Mouse (Mus musculus) monocyte, adult 5-6 weeks (primary cell): Measurements from ENCODE around the gene Whrn. TPM values are rescaled to one million over a fixed set of nuclear protein-coding genes. Genes with fewer than 3 reads are reported as not detected.

Source experiments
- ATAC-seq: fragments of 153-309, 156-312 bp; replicated peaks from 2 replicates; pipeline ENCODE4 v1.8.0; 2017; ENCODE audit warnings: mild to moderate bottlenecking; ENCODE audit not compliant: low TSS enrichment, insufficient number of reproducible peaks, severe bottlenecking, poor library complexity, low FRiP score
- total RNA-seq: library from RNA; stranded (forward); fragments of 200-1000, 200-491, 200-594 nt; gene quantifications from 3 replicates; pipeline ENCODE4 v1.2.3, GENCODE M21; 2017

The Whrn gene
- 0.78 to 3.2 TPM (median 0.85 TPM) in 3 replicates for total RNA-seq

DNA sequence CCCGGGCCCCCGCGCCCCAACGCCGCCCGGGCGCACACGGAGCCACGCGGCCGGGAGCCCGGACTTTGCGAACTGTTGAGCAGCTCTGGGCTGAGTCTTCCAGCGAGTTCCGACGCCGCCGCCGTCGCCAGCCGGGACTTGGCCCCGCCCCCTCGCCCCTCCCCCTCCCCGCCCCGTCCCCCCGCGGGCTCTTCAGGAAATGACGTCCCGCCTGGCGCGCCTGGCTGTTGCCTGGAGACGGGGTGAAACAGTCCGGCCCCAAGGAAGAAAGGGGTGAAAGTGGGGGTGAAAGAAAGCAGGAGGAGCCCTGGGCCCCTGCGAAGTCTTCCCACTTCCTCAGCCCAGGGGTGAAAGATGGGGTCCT, at the start of gene Whrn:
Gene Whrn, minus strand, starts transcription at position 77 of the 364 bp plus-strand sequence.
- ATAC-seq = peak; percentile 48

DNA sequence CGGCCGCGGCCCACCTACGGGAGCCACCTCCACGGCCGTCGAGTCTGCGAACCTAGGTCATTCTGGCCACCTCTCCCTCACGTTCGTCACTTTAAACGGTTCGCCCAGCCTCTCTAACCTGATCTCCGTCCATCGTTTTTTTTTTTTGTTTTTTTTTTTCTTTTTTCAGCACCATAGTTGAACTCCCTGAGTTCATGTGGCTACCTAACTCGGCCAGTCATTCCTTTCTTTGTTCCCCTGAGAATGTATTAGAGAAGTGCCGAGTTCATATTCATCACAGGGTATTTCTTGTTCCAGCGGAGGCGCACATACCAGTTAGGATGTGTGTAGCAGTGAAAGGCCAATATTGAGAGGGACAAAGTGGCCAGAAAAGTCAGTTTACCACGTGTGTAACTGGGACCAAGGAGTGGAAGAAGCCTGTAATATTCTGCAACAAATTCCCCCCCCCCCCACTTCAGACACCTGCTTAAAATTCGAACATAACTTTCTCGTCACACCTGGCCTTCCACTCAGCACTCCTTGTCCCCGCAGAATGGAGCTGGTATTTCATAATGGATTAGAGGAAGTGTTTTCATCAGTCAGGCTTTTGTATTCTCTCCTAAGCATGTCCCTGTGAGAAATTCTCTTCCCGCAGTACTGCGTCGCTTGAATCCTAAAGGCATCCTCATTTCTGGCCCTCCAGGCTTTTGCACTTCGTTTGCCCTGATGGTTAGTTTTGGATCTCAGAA, 49.6 kb upstream of the Whrn start:
- no peak for ATAC-seq

DNA sequence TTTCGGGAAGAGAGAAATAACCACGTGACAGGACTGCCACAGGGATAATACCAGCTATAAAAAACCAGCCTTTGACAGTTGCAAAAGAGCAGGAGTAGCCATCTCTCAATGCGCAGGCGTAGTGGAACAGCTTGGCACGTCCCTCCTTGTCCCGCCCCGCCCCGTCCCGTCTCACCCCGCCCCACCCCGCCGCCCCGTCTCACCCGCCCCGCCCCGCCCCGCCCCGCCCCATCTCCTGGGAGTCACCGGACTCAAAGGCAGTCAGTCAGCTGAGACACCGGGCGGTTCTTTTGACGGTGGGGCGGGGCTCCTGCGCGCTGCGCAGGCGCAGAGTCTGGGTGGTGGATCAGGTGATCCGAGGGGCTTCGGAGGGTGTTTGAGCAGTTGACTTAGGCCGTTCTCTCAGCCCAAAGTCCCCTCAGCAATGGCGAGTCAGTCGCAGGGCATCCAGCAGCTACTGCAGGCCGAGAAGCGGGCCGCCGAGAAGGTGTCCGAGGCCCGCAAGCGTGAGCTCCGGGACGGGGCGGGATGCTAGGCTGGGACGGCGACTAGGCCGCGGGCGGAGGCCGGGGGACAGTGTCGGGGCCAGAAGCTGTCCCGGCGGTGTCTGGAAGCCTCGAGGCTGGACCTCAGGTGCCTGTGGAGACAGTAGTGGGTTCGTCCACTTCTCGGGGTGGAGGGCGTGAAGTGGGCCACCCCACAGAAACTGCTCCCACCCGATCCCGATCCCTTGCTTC, 48.9 kb upstream of the Whrn start, which contains the start of gene Atp6v1g1:
Gene Atp6v1g1, plus strand, starts transcription at position 279 of the 737 bp plus-strand sequence.
- peak; percentile 75 for ATAC-seq

DNA sequence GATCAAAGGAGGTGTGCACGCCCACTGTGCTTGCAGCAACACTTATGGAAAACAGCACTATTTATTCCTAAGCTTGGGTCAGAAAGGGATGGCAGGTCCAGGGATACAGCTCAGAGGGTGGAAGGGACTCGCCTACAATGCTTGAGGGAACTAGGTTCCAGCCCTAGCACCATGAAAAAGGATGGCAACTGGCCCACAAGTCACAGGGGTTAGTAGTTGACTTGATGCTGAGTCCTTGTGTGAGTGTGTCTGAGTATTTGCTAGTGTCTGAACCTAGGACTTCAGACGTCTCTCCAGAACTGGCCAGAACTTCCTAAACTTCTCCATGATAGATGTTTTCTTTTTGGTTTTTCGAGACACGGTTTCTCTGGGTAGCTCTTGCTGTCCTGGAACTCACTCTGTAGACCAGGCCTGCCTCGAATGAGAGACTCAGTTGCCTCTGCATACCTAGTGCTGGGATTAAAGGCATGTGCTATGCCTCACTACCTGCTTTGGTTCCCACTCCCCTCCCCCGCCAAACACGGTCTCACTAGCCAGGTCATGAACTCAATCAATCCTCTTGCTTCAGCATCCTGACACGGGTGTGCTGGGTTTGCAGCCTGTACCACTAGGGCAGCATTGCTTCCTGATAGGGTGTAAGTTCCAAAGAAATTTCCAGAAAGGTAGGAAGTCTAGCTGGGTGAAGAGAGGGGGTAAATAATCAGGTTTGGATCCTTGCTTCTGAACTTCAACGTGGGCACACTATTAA, 48.1 kb upstream of the Whrn start:
- ATAC-seq = 0 out of 2 replicates have a peak, but pooled peaks have one; percentile 2

DNA sequence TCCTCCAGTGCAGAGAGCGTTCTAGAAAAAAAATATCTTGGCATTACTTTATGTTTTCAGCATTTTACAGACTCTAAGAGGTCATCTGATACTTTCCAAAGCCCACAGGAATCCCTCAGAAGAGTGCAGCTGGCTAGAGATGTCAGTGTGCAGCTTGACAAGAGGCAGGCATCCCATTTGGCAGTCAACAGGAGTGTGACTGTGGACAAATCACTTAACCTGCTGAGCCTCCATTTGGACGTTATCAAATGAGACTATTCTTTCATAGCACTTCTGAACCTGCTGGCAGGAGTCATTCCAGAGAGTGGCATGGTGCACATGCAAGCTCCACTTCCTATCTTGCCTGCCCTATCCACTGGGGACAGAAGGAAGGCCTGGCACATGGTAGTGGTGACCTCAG, 46.4 kb upstream of the Whrn start:
- ATAC-seq = no peak

DNA sequence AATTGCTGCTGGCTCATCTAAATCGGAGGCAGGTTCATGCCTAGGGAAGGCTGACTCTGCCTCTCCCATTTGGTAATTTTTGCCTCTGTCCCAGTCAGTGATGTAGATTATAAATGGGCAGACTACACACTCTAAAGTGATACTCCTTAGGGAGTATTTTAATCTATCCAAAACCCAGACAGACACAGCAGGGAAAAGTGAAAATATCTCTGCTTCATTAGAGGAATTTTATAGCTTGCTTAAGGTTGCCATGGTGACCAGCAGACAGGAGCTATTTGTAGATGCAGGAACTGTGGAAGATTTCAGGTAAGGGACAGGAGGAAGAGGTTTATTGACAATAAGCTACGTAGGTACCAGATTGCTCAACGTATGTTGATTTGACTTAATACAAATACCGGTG, 41.8 kb upstream of the Whrn start:
- ATAC-seq = no peak

DNA sequence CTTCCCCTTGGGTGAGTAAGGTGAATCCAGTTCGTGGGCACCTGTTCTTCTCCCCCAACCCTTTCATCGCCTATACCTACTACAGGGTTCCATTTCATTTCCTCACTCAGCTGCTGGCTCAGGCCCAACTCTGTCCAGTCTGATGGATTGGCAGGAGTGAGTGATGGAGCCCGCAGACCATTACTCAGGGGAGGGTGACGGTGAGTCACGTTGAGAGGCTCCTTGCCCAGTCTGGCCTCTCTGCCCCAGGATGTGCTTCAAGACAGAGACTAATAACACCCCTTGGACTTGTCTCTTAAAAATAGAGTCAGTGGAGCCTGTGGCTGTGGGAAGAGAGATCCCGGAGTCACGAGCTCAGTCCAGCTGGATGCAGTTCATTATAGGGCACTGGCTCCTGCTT, 34.6 kb upstream of the Whrn start:
- no peak for ATAC-seq

DNA sequence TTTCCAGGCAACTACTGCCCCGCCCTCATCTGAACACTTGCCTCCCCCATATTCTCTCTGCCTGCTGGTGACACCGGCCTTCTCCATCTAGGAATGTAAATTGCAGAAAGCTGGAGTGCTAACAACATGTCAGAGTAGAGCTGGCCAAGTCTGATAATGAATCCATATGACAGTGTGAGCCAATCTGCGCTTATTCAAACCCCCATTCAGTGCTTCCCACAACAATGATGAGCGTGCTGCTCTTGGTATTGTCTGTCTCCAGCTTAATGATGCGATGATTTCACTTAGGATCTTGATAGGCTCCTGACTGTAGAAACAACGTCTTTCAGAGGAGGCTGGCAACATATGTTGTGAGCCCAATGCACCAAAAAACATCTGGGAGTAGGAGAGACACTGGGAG, 33.2 kb upstream of the Whrn start:
- ATAC-seq = no peak

DNA sequence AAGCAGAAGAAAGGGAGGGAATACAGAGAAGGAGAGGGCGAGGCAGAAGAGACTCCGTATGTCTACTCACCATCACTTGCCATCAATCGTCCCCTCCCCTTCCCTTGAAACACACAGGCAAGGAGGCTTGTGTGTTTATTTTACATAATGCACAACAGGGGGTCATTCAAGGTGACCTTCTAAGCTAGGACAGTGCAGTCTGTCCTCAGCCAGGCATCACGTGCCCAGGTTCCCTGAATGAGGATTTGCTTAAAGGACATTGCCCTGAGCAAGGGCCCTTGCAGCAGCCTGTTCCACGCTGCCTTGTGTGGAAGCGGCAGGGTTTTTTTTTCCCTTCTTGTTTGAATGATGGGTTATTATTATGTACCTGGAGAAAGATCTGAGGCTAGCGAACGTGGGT, 29.7 kb upstream of the Whrn start:
- ATAC-seq = no peak

DNA sequence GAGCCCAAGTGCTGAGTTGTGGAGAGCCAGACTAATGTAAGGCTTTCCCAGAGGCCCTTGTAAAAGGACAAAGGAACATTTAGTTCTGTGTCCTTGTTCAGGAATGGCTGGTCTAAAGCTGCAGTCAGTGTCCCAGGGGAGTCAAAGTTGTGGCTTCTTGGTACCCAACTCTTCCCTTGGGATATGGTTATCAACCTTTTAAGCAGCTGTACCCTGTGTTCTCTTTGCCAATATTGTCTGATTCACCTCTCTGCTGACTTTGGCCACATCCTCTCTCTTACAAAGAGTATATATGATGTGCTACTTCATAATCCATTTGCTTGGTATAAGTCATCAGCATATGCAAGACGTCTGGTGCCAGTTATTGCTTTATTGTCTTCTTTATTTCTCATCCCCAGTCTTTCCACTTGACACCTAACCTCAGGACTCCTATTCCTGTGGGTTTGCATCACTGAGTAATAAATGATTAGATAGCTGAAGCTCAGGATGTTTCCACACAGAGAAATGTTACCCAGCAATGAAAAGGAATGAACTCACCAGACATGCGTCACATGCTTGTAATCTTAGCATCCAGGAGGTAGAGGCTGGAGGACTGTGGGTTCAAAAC, 26.1 kb upstream of the Whrn start:
- ATAC-seq = no peak

DNA sequence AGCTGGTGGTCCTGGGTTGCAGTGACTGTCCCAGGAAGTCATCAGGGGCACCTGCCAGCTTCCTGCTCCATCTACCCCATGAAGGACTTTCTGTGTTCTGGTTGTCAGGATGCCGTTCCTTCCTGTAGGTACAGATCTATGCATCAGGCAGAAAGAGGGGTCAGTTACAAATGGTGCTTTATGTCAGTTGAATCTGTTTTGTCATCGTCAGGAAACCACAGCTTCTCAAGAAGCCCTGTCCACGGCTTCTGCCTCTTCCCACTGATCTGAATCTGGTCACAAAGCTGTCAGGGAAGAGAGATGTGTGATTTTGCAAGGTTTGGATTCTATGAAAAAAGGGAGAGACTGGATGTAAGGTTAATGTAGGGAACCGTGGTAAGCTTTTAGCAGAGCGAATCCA, 19.2 kb upstream of the Whrn start:
- ATAC-seq = no peak

DNA sequence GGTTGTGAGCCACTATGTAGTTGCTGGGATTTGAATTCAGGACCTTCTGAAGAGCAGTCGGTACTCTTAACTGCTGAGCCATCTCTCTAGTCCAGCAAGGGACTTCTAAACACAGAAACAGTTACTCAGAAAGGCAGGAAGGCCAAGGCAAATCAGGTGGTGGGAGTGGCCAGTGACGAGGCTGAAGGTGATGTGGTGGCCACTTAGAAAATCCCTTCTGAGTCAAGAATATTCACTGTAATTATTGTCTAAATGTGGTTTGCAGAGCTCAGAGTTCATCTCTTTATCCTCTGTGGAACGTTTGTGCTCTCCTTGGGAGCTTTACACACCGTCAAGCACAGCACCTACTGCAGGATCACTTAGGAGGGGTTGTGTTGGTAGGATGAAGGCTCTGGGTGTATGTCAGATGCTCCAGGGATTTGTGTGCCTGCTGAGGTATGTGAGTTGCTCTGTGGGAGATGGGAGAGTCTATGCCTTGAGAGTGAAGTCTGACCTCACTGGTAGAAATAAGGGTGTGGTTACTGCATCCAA, 18.7 kb upstream of the Whrn start:
- ATAC-seq = no peak

DNA sequence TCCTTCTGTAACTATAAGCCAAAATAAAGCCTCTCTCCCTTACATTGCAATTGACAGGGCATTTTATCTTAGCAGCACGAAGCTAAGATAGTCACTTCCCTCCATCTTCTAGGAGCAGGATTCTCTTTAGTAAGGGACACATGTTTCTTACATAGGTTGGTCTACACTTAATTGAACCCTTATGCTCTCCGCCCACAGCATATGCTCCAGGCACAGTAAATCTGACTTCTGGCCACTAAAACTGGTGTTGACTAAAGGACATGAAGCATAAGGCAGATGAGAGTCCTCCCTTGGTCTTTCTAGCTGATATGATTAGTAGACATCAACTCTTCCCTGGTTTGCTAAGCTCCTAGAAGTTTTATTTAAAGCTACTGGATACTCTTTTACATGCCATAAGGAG, 17.1 kb upstream of the Whrn start:
- ATAC-seq = no peak

DNA sequence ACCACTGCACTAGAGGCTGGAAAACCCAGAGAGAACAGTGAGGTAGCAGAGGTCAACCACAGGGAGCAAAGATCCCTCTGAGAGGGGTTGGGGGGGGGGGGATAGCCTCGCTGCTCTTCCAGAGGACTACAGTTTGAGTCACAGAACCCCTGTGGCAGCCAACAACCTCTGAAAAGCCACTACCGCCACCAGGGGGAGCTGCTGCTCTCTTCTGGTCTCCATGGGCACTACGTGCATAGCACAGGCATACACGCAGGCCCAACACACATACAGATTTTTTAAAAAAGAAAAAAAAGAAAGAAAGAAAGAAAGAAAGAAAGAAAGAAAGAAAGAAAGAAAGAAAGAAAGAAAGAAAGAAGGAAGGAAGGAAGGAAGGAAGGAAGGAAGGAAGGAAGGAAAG, 12.4 kb upstream of the Whrn start:
- peak; percentile 86; the same call in 1 of the 2 replicates for ATAC-seq

DNA sequence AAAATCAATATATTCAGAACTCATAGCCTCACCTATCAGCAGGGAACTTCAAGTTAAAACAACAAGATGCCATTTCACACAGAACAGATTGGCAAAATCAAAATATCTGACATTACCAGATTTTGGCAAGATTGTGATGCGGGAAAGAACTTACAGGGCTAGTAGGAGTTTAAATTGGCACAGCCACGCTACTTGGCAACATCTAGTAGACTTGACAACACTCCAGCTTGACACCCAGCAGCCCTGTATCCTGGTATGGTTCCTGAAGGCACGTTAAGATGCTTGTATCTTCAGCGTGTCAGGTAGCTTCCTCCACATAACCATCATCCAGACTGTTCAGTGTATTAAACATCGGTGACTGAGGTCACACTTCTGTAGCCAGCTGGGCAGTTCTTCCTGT, 11.7 kb upstream of the Whrn start:
- ATAC-seq = no peak

DNA sequence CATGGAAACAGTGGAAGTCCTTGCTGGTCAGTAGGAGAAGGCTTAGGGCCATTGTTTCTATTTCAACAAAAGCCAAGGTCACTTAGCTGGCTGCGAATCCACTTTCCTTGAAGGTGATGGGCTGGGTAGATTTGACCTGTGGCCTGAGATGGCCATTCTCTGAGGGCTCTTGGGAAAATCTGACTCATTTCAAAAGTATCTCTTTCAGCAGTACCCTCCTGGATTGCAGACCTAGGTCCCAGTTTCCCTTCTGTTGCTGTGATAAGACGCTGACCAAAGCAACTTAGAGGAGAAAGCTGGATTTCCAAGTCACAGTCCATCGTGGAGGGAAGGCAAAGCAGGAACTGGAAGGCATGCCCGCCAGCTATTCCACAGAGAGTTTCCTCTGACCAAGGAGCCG, 8.2 kb upstream of the Whrn start:
- ATAC-seq = no peak

DNA sequence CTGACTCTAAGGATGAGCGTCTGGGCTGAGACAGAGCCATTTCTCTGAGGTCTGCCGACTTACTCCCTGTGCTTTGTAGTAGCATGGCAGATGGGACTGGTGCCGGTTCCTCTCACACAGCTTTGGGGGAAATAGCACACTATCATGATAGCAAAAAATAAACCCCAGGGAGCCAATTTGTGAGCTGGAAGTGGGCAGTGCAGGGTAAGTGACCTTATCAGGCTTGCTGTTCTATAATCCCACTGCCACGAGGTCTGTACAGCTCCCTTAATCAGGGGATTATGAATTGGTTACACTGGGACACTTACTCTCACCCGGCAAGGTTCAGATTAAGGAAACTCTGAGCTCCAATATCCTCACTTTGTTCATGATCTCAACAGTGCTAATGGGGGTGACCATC, 5.3 kb upstream of the Whrn start:
- ATAC-seq = no peak

DNA sequence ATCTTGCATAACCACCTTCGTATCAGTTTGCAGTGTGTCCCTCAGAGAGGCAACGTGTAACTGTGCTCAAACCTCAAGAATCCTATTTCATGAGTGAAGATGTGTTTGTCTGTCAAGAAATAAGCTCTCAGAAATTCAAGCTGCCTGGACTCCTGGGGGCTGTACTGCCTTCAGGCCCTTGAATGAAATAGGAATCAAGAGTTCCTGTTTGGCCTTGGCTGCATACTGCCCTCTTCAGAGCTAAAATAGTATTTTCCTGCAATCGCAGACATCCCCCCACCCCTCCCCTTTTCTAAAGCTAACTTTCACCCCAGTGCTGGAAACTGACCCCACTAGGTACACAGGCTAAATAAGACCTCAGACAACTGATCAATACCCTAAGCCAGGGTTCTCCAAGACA, 2.6 kb upstream of the Whrn start:
- no peak for ATAC-seq

DNA sequence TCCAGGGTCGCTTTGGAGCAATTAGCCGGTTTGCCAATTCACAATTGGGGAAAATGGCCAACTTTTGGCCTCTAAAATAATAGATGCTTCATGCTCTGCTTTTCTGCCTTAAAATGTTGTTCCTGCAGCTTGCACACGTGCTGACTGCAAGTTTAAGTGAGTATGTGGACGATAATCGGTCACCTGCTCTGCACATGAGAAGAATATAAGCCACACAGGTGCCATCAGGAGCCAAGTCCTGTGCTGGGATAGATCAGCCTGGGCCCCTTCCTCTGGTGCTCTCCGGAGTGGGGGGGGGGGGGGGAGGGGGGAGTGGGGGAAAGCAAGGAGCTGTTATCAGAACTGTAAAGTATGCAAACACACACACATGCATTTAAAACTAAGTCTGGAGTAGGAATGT, 521 bp upstream of the Whrn start:
- no peak for ATAC-seq
